Mouse (Mus musculus) ES-Bruce4 (cell line): ENCODE measurements at regions not wholly inside any gene's neighbourhood (a gene's known extent, or its start where the extent isn't known, plus 50 kb on each side); places are given as distances from the start of the nearest gene placed in this dataset.
A peak's percentile ranks its signal among the peaks of the same experiment; 100 is the strongest.

Source experiments
- H3K27ac ChIP-seq: 2 replicates; pipeline ENCODE4 v1.5.1; 2012; ENCODE audit warnings: low read length, inconsistent platforms; ENCODE audit not compliant: insufficient read depth
- H3K27me3 ChIP-seq: 2 replicates; pipeline ENCODE4 v1.6.1; 2012; ENCODE audit warnings: mild to moderate bottlenecking, low read length, inconsistent platforms; ENCODE audit not compliant: control insufficient read depth, poor library complexity, insufficient read depth, severe bottlenecking
- H3K36me3 ChIP-seq: 2 replicates; pipeline ENCODE4 v1.6.1; 2012; ENCODE audit warnings: inconsistent platforms, mild to moderate bottlenecking, low read length, moderate library complexity; ENCODE audit not compliant: control insufficient read depth, poor library complexity, insufficient read depth, severe bottlenecking
- H3K4me1 ChIP-seq: one replicate; pipeline ENCODE4 v1.8.1; 2011; ENCODE audit warnings: low read length; ENCODE audit not compliant: control insufficient read depth, insufficient read depth
- H3K4me3 ChIP-seq: 2 replicates; pipeline ENCODE4 v1.5.1; 2011; ENCODE audit warnings: low read depth, mild to moderate bottlenecking, low read length
- H3K9ac ChIP-seq: 2 replicates; pipeline ENCODE4 v1.6.1; 2012; ENCODE audit warnings: low read depth, mild to moderate bottlenecking, inconsistent platforms; ENCODE audit not compliant: poor library complexity, severe bottlenecking
- H3K9me3 ChIP-seq: replicated peaks from 2 replicates; pipeline ENCODE4 v1.6.1; 2012; ENCODE audit warnings: mild to moderate bottlenecking, low read length, inconsistent platforms; ENCODE audit not compliant: control insufficient read depth, poor library complexity, insufficient read depth, severe bottlenecking
- CTCF ChIP-seq: IDR thresholded peaks from one replicate; pipeline ENCODE4 v1.8.1; 2011; ENCODE audit warnings: low read depth, low read length
- EP300 ChIP-seq: IDR thresholded peaks from 2 replicates; pipeline ENCODE4 v1.6.1; 2011; ENCODE audit warnings: low read depth, low read length; ENCODE audit not compliant: insufficient read depth
- POLR2A ChIP-seq: IDR thresholded peaks from one replicate; pipeline ENCODE4 v1.8.1; 2011; ENCODE audit warnings: low read length; ENCODE audit not compliant: insufficient read depth

GRCm38 (mm10) chr8:67018242-67018641 is 158.2 kb downstream of the Naf1 start:
- no peaks in the 10 kb centered on the region for H3K36me3 ChIP-seq
- no peak for TF ChIP-seq EP300
- TF ChIP-seq CTCF, result no peak
- no peak for TF ChIP-seq POLR2A
- no peaks in the 10 kb centered on the region for H3K27me3 ChIP-seq
- H3K27ac ChIP-seq, result no peak overlapping the region
- H3K4me1 ChIP-seq, result no peaks in the 10 kb centered on the region
- no peak overlapping the region for H3K9ac ChIP-seq
- no peak overlapping the region for H3K4me3 ChIP-seq
- no peaks in the 10 kb centered on the region for H3K9me3 ChIP-seq

- TF ChIP-seq EP300, result no peak
- TF ChIP-seq CTCF, result no peak
- TF ChIP-seq POLR2A, result no peak
- Histone ChIP-seq H3K4me3 (no peak overlapping the region), H3K9me3 (peaks cover 14% of the 10 kb centered on the region), H3K4me1 (no peaks in the 10 kb centered on the region), H3K27ac (no peak overlapping the region), H3K27me3 (no peaks in the 10 kb centered on the region), H3K9ac (no peak overlapping the region), H3K36me3 (no peaks in the 10 kb centered on the region)
Measured at GRCm38 (mm10) chr8:67032856-67033255, 172.8 kb downstream of the Naf1 start.

GRCm38 (mm10) chr8:67061506-67061905 is 201.5 kb downstream of the Naf1 start:
- H3K4me1 ChIP-seq, result no peaks in the 10 kb centered on the region
- H3K9me3 ChIP-seq, result no peaks in the 10 kb centered on the region
- H3K4me3 ChIP-seq, result no peak overlapping the region
- H3K27me3 ChIP-seq, result no peaks in the 10 kb centered on the region
- TF ChIP-seq CTCF (no peak), POLR2A (no peak), EP300 (no peak)
- H3K36me3 ChIP-seq, result no peaks in the 10 kb centered on the region
- H3K9ac ChIP-seq, result no peak overlapping the region
- no peak overlapping the region for H3K27ac ChIP-seq

GRCm38 (mm10) chr8:67068036-67068721 is 208.2 kb downstream of the Naf1 start:
- H3K27ac ChIP-seq, result no peak overlapping the region
- no peak overlapping the region for H3K4me3 ChIP-seq
- peaks cover 8% of the 10 kb centered on the region for H3K9me3 ChIP-seq
- no peaks in the 10 kb centered on the region for H3K27me3 ChIP-seq
- no peaks in the 10 kb centered on the region for H3K4me1 ChIP-seq
- H3K36me3 ChIP-seq, result no peaks in the 10 kb centered on the region
- H3K9ac ChIP-seq, result no peak overlapping the region
- TF ChIP-seq EP300, result no peak
- no peak for TF ChIP-seq CTCF
- no peak for TF ChIP-seq POLR2A

GRCm38 (mm10) chr8:67086215-67087010 is 226.4 kb downstream of the Naf1 start:
- H3K4me3 ChIP-seq, result no peak overlapping the region
- no peak overlapping the region for H3K9ac ChIP-seq
- H3K9me3 ChIP-seq, result peaks cover 7% of the 10 kb centered on the region
- no peak for TF ChIP-seq CTCF
- no peak for TF ChIP-seq EP300
- TF ChIP-seq POLR2A, result no peak
- H3K4me1 ChIP-seq, result no peaks in the 10 kb centered on the region
- no peaks in the 10 kb centered on the region; the same call in 1 of the 2 replicates for H3K27me3 ChIP-seq
- peak overlapping the region; percentile 77 for H3K27ac ChIP-seq
- no peaks in the 10 kb centered on the region for H3K36me3 ChIP-seq
